Mouse (Mus musculus) spleen, adult 18-20 months (tissue): Measurements from ENCODE around the gene Zbtb43.

ENCODE experiments used
- DNase-seq, 2 experiments: peaks; one replicate each; pipeline ENCODE4 v3.0.0; 2022; ENCODE audit warnings: mixed read lengths in 2 of 2

Zbtb43 gene

GRCm38 (mm10) chr2:33453476-33453875, 14.9 kb downstream of the Zbtb43 start:
- DNase-seq: no peak

- DNase-seq: no peak
Measured at GRCm38 (mm10) chr2:33452721-33453120, 15.6 kb downstream of the Zbtb43 start.

GRCm38 (mm10) chr2:33452140-33452539, 16.2 kb downstream of the Zbtb43 start:
- no peak for DNase-seq

- no peak for DNase-seq
Measured at GRCm38 (mm10) chr2:33451038-33451978, 17.1 kb downstream of the Zbtb43 start.

GRCm38 (mm10) chr2:33449119-33449873, 19.1 kb downstream of the Zbtb43 start:
- DNase-seq: no peak

- DNase-seq: no peak
Measured at GRCm38 (mm10) chr2:33446796-33447195, 21.6 kb downstream of the Zbtb43 start.

- DNase-seq: no peak
Measured at GRCm38 (mm10) chr2:33445741-33446140, 22.6 kb downstream of the Zbtb43 start.

- DNase-seq: no peak
Measured at GRCm38 (mm10) chr2:33444862-33445261, 23.5 kb downstream of the Zbtb43 start.

GRCm38 (mm10) chr2:33444358-33444757, 24.0 kb downstream of the Zbtb43 start:
- DNase-seq: no peak

- no peak for DNase-seq
Measured at GRCm38 (mm10) chr2:33442701-33443100, 25.7 kb downstream of the Zbtb43 start.

- DNase-seq: no peak
Measured at GRCm38 (mm10) chr2:33440893-33441292, 27.5 kb downstream of the Zbtb43 start.

- no peak for DNase-seq
Measured at GRCm38 (mm10) chr2:33439980-33440670, 28.2 kb downstream of the Zbtb43 start.

- DNase-seq: no peak
Measured at GRCm38 (mm10) chr2:33439471-33439881, 28.9 kb downstream of the Zbtb43 start.

GRCm38 (mm10) chr2:33438377-33438776, 30.0 kb downstream of the Zbtb43 start:
- DNase-seq: no peak

GRCm38 (mm10) chr2:33437184-33437583, 31.2 kb downstream of the Zbtb43 start:
- DNase-seq: no peak

- DNase-seq: no peak
Measured at GRCm38 (mm10) chr2:33436035-33436580, 32.3 kb downstream of the Zbtb43 start.

- no peak for DNase-seq
Measured at GRCm38 (mm10) chr2:33435036-33435650, 33.2 kb downstream of the Zbtb43 start.

- DNase-seq: peak in 1 of 2 experiments; percentile 54
Measured at GRCm38 (mm10) chr2:33432877-33433276, 35.5 kb downstream of the Zbtb43 start.

GRCm38 (mm10) chr2:33430771-33431699, 37.3 kb downstream of the Zbtb43 start, which contains the start of gene Zbtb34:
Gene Zbtb34 (minus strand): TSS chr2:33431324.
- peak; percentile 41 to 69 for DNase-seq

- no peak for DNase-seq
Measured at GRCm38 (mm10) chr2:33430081-33430770, 38.1 kb downstream of the Zbtb43 start.
